Mouse (Mus musculus) CH12.LX (cell line): Measurements from ENCODE around the gene Lzts2.

Experiments used
- CTCF ChIP-seq, 2 experiments: IDR thresholded peaks in 1 of 2; conservative IDR thresholded peaks in 1 of 2; 2 replicates each; pipeline ENCODE4 v1.5.1; 2011 to 2012; ENCODE audit warnings: low read depth in 2 of 2, low read length in 2 of 2, improper control_type of control experiment in 1 of 2, inconsistent platforms in 1 of 2, mild to moderate bottlenecking in 1 of 2, moderate library complexity in 1 of 2
- NELFE ChIP-seq: IDR thresholded peaks from 2 replicates; pipeline ENCODE4 v1.6.1; 2011; ENCODE audit warnings: low read depth, low read length, improper control_type of control experiment

DNA sequence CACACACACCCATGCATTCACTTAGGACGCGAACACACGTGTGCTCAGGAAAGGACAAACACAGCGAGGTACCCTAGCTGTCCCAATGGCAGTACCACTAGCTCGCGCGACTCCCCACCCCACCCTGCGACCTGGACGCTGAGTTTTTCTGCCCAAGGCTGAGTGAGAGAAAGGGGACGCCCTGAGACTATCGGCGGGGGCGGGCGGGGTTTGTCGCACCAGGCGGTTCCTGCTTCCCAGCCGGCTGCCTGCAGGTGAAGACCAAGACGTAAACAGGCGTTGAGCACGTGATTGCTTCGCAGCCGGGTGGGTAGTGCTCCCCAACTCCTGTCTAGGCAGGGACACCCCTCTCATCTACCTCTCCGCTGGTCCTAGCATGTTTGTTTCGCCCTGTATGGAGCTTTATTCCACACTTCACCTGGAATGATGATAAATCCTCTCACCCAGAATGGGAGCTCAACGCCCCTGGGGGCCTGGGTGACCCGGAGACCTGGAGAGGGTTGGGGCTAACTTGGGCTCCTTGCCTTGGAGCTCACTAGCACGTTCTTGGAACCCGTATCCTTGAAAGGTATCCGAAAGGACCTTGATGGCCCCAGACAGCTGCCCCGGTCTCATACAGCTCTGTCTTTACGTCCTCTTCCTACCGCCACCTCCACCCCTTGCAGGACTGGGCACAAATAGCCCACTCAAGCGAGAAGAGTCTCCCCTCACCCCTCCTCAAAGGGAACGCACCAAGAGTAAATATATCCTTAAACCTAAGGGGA, 1.5 kb downstream of the Lzts2 start:
- TF ChIP-seq CTCF (conservative IDR thresholded peaks at IDR 0.05 in 1 of 2, IDR thresholded peaks at IDR 0.05 in 1 of 2; ENCODE audit: low read depth in 2 of 2, low read length in 2 of 2) = no peak
- TF ChIP-seq NELFE = no peak
